Mouse (Mus musculus): Measurements from ENCODE around the gene Olfr1412. TPM values are rescaled to one million over a fixed set of nuclear protein-coding genes. Genes with fewer than 3 reads are reported as not detected.

Gene Olfr1412
- polyA plus RNA-seq, 1 experiment = not detected

DNA sequence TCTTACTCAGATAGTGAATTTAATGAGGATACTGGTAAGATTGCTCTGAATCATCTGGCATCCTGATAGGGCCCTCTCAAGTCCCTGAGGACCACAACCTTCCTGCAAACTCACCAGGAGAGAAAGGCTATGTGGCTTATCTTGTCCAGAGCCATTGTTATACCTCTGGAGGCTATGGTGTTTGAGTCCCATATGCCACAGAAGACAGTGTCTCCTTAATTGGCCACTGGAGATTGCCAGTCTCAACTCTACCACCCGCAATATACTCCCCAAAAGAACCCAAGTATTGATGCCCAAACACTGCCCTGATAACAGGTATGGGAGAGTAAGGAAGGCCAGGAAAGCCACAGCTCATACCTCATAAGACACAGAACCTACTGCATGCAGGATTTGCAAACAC is 19.9 kb downstream of the Olfr1412 start, which contains the start of gene Olfr1410:
Gene Olfr1410 (plus strand): TSS at position 301 of the 400 bp plus-strand sequence.
- Histone ChIP-seq H3K27ac (ENCODE audit: insufficient read depth, low read length) (no peak within 1 kb of the TSS), H3K4me1 (ENCODE audit: control insufficient read depth, insufficient read depth, insufficient read length) (no peaks in the 10 kb centered on the region), H3K27me3 (ENCODE audit: control insufficient read depth, insufficient read depth, low read length) (no peaks in the 10 kb centered on the region), H3K36me3 (ENCODE audit: control insufficient read depth, insufficient read depth, low read length) (no peaks in the 10 kb centered on the region), H3K4me3 (ENCODE audit: extremely low read depth, insufficient read depth, insufficient read length) (no peak within 1 kb of the TSS)
- WGBS = 55% methylated on average over 1 of the region's 1 CpGs
- no peak for DNase-seq (ENCODE audit: low read depth in 1 of 2, low spot score in 2 of 2)
- TF ChIP-seq CTCF (IDR thresholded peaks at IDR 0.05; ENCODE audit: extremely low read depth, insufficient read depth, insufficient read length, insufficient replicate concordance) = no peak

DNA sequence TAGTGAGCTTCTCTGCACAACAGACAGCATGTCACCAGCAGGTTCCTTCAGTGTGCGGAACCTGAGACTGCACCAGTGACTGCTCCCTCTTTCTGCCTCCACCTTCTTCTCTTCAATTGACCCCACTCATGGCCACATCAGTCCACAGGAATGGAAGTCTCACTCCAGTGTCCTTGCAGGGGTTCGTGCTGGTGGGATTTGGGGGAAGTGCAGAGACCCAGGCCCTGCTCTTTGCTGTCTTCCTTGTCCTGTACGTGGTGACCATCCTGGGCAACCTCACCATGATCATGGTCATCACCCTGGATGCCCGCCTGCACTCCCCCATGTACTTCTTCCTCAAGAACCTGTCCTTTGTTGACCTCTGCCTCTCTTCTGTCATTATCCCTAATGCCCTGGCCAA is 22.1 kb downstream of the Olfr1412 start:
- H3K27me3 ChIP-seq (ENCODE audit: control insufficient read depth, insufficient read depth, low read length) = no peaks in the 10 kb centered on the region
- whole genome bisulfite sequencing = 75% methylated on average over 4 of the region's 4 CpGs
- TF ChIP-seq CTCF (IDR thresholded peaks at IDR 0.05; ENCODE audit: extremely low read depth, insufficient read depth, insufficient read length, insufficient replicate concordance) (no peak), POLR2A (IDR thresholded peaks at IDR 0.05; ENCODE audit: low read depth, low read length) (no peak)
- no peaks in the 10 kb centered on the region for H3K4me1 ChIP-seq (ENCODE audit: control insufficient read depth, insufficient read depth, insufficient read length)
- DNase-seq (ENCODE audit: low read depth in 1 of 2, low spot score in 2 of 2) = no peak
- no peaks in the 10 kb centered on the region for H3K36me3 ChIP-seq (ENCODE audit: control insufficient read depth, insufficient read depth, low read length)
- H3K27ac ChIP-seq (ENCODE audit: insufficient read depth, low read length) = no peak overlapping the region
- H3K4me3 ChIP-seq (ENCODE audit: extremely low read depth, insufficient read depth, insufficient read length) = no peak overlapping the region

DNA sequence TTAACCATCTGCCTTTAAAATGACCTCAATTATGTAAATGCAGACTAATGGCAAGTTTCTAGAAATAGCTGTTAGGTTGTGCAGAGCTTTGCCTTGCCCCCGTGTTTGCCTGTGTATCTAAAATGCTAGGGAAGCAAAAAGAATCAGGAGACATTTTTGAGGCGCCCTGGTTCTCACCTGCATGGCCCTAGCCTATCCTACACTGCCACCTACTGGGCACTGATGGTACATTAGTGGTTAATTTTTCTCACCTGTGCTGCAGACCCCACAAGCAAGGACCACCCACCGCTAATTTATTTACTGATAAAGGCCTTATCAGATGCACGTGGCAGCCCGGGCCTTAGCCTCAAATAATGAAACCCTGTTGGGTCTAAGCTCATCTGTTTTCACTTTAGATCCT is 25.4 kb downstream of the Olfr1412 start:
- Histone ChIP-seq H3K4me1 (ENCODE audit: control insufficient read depth, insufficient read depth, insufficient read length) (no peaks in the 10 kb centered on the region), H3K4me3 (ENCODE audit: extremely low read depth, insufficient read depth, insufficient read length) (no peak overlapping the region), H3K36me3 (ENCODE audit: control insufficient read depth, insufficient read depth, low read length) (no peaks in the 10 kb centered on the region), H3K27ac (ENCODE audit: insufficient read depth, low read length) (no peak overlapping the region), H3K27me3 (ENCODE audit: control insufficient read depth, insufficient read depth, low read length) (no peaks in the 10 kb centered on the region)
- WGBS = 6% methylated on average over 5 of the region's 5 CpGs
- DNase-seq (ENCODE audit: low read depth in 1 of 2, low spot score in 2 of 2) = peak in 1 of 2 experiments; percentile 37
- no peak for TF ChIP-seq POLR2A (IDR thresholded peaks at IDR 0.05; ENCODE audit: low read depth, low read length)
- TF ChIP-seq CTCF (IDR thresholded peaks at IDR 0.05; ENCODE audit: extremely low read depth, insufficient read depth, insufficient read length, insufficient replicate concordance) = peak; percentile 67; the same call in 1 of the 2 replicates

DNA sequence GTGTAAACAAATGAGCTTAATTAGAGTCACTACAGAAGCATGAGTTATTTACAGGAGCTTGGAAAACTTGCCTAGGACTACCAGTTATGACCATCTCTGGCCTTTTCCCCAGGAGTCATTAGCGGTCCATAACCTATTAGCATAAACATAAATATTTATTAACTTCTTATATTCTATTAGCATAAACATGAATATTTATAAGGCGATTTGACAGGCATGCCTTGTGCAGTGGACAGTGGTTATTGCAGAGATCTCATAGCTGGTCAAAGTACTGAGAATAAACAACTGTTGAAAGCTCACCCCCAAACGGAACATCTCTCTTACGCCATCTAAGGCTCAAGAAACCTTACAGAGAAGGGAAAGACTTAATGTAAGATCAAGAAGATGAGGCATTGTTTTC is 27.6 kb downstream of the Olfr1412 start:
- H3K4me3 ChIP-seq (ENCODE audit: extremely low read depth, insufficient read depth, insufficient read length) = no peak overlapping the region
- no peaks in the 10 kb centered on the region for H3K27me3 ChIP-seq (ENCODE audit: control insufficient read depth, insufficient read depth, low read length)
- no peak for DNase-seq (ENCODE audit: low read depth in 1 of 2, low spot score in 2 of 2)
- WGBS = 54% methylated on average over 4 of the region's 4 CpGs
- no peak overlapping the region for H3K27ac ChIP-seq (ENCODE audit: insufficient read depth, low read length)
- no peaks in the 10 kb centered on the region for H3K36me3 ChIP-seq (ENCODE audit: control insufficient read depth, insufficient read depth, low read length)
- no peak for TF ChIP-seq POLR2A (IDR thresholded peaks at IDR 0.05; ENCODE audit: low read depth, low read length)
- TF ChIP-seq CTCF (IDR thresholded peaks at IDR 0.05; ENCODE audit: extremely low read depth, insufficient read depth, insufficient read length, insufficient replicate concordance) = no peak
- no peaks in the 10 kb centered on the region for H3K4me1 ChIP-seq (ENCODE audit: control insufficient read depth, insufficient read depth, insufficient read length)

DNA sequence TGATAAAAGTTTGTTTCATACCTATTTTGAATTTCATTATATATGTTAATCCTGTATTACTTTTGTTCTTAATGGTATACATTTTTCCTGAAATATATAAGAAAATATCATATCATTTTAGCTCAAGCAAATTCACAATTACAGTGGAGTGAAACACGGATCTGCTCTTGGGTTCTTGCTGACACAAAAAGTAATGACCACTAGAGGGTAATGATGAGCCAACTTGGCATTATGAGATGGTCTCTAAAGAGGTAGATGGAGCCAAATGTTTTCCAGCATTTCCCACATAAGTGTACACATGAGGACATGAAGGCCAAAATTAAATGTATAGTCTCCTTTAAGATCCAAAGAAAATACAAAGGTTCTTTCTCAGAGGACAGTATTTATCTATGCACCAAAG is 28.9 kb downstream of the Olfr1412 start:
- Histone ChIP-seq H3K27me3 (ENCODE audit: control insufficient read depth, insufficient read depth, low read length) (no peaks in the 10 kb centered on the region), H3K4me1 (ENCODE audit: control insufficient read depth, insufficient read depth, insufficient read length) (no peaks in the 10 kb centered on the region), H3K27ac (ENCODE audit: insufficient read depth, low read length) (no peak overlapping the region), H3K36me3 (ENCODE audit: control insufficient read depth, insufficient read depth, low read length) (no peaks in the 10 kb centered on the region), H3K4me3 (ENCODE audit: extremely low read depth, insufficient read depth, insufficient read length) (no peak overlapping the region)
- WGBS = 4% methylated on average over 1 of the region's 1 CpGs
- no peak for DNase-seq (ENCODE audit: low read depth in 1 of 2, low spot score in 2 of 2)
- no peak for TF ChIP-seq CTCF (IDR thresholded peaks at IDR 0.05; ENCODE audit: extremely low read depth, insufficient read depth, insufficient read length, insufficient replicate concordance)
- TF ChIP-seq POLR2A (IDR thresholded peaks at IDR 0.05; ENCODE audit: low read depth, low read length) = no peak

DNA sequence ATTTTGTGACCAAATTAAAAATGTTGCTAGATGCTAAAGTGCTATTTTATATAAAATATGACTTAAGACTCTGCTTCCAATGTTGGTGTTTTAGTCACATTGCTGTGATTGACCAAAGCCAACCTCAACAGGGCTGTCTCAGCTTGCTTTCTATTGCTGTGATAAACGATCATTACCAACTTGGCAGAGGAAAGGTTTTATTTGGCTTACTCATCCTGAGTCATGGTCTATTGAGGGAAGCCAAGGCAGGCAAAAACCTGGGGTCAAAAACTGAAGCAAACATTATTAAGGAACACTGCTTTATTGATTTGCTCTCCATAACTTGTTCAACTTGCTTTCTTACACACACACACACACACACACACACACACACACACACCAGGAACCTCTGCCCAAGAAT is 30.5 kb downstream of the Olfr1412 start:
- 36% methylated on average over 1 of the region's 1 CpGs for WGBS
- H3K27ac ChIP-seq (ENCODE audit: insufficient read depth, low read length) = no peak overlapping the region
- H3K4me1 ChIP-seq (ENCODE audit: control insufficient read depth, insufficient read depth, insufficient read length) = no peaks in the 10 kb centered on the region
- TF ChIP-seq POLR2A (IDR thresholded peaks at IDR 0.05; ENCODE audit: low read depth, low read length) (no peak), CTCF (IDR thresholded peaks at IDR 0.05; ENCODE audit: extremely low read depth, insufficient read depth, insufficient read length, insufficient replicate concordance) (no peak)
- no peak for DNase-seq (ENCODE audit: low read depth in 1 of 2, low spot score in 2 of 2)
- H3K36me3 ChIP-seq (ENCODE audit: control insufficient read depth, insufficient read depth, low read length) = no peaks in the 10 kb centered on the region
- H3K4me3 ChIP-seq (ENCODE audit: extremely low read depth, insufficient read depth, insufficient read length) = no peak overlapping the region
- no peaks in the 10 kb centered on the region for H3K27me3 ChIP-seq (ENCODE audit: control insufficient read depth, insufficient read depth, low read length)

DNA sequence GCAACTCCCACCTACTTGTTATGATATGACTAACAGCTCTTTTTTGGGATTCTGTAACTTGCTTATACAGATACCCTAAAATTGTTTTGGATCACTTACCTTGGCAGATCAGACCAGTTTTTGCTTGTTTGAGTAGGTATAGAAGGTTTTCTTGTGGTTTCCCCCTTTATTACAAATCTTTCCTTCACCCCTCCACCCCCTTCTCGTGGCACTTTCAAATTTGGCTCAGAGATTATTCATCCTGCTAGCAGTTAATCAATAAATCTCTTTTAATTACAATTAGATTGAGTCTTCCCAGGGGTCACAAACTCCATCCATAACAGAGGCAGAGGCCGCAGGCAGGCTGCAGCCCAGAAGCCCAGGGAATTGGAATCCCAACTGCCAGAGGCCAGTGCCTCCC is 31.9 kb downstream of the Olfr1412 start, which contains the start of gene Olfr12:
Gene Olfr12 (plus strand): TSS at position 301 of the 400 bp plus-strand sequence.
- Histone ChIP-seq H3K27ac (ENCODE audit: insufficient read depth, low read length) (no peak within 1 kb of the TSS), H3K4me3 (ENCODE audit: extremely low read depth, insufficient read depth, insufficient read length) (no peak within 1 kb of the TSS), H3K4me1 (ENCODE audit: control insufficient read depth, insufficient read depth, insufficient read length) (no peaks in the 10 kb centered on the region), H3K36me3 (ENCODE audit: control insufficient read depth, insufficient read depth, low read length) (no peaks in the 10 kb centered on the region), H3K27me3 (ENCODE audit: control insufficient read depth, insufficient read depth, low read length) (no peaks in the 10 kb centered on the region)
- TF ChIP-seq POLR2A (IDR thresholded peaks at IDR 0.05; ENCODE audit: low read depth, low read length) = no peak
- no peak for TF ChIP-seq CTCF (IDR thresholded peaks at IDR 0.05; ENCODE audit: extremely low read depth, insufficient read depth, insufficient read length, insufficient replicate concordance)
- 66% methylated on average over 2 of the region's 2 CpGs for WGBS
- DNase-seq (ENCODE audit: low read depth in 1 of 2, low spot score in 2 of 2) = no peak
